ENCODE assay signal across 8 mouse cellular contexts in the genomic region with DNA sequence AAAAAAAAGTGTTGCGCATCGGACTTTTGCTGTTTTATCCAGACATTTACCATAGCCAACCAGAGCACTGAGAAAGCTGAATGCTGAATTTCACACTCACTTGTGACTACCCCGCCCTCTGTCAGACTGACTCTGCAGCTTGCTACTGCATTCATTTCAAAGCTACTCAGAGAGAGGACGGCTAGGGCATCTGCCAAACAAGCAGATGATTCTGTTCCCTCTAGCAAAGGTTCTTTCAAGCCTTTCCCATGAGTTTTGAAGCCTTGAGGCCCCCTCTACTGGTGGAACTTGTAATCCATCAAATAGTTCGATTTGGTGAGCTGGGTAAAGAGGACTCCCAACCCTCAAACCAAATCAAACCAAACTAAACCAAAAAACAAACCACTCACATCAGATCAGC. TPM values are rescaled to one million over a fixed set of nuclear protein-coding genes. Genes with fewer than 3 reads are reported as not detected.
DNase-seq lines count a peak whose midpoint lies in the region; ATAC-seq and TF ChIP-seq lines count a peak whose summit lies in the region.

No protein-coding gene starts in this region.

- H3K79me2 ChIP-seq in liver, adult 2 months (ENCODE audit: control insufficient read depth, insufficient read depth, low read length) = no peaks in the 10 kb centered on the region

- H3K36me3 ChIP-seq in embryonic facial prominence, embryonic 15.5 days = no peaks in the 10 kb centered on the region
- no peaks in the 10 kb centered on the region for H3K36me3 ChIP-seq in heart, embryonic 14.5 days (ENCODE audit: control insufficient read depth, insufficient read depth, low read length)
- no peaks in the 10 kb centered on the region for H3K36me3 ChIP-seq in kidney, postnatal 0 days (ENCODE audit: insufficient read depth, low read length)
- H3K36me3 ChIP-seq in liver, adult 2 months (ENCODE audit: control insufficient read depth, insufficient read depth, low read length) = no peaks in the 10 kb centered on the region
- H3K36me3 ChIP-seq in midbrain, postnatal 0 days (ENCODE audit: insufficient read depth, low read length) = no peaks in the 10 kb centered on the region

- peak; percentile 75 for TF ChIP-seq CTCF in kidney, postnatal 0 days (IDR thresholded peaks at IDR 0.05; ENCODE audit: low read depth)
- TF ChIP-seq CTCF in liver, adult 2 months (IDR thresholded peaks at IDR 0.05; ENCODE audit: low read depth, low read length) = 0 out of 2 replicates have a peak, but pooled peaks have one; percentile 20
- peak; percentile 77 for TF ChIP-seq CTCF in midbrain, postnatal 0 days (IDR thresholded peaks at IDR 0.05)

- no peaks in the 10 kb centered on the region for H3K9me3 ChIP-seq in embryonic facial prominence, embryonic 15.5 days (replicated peaks)
- no peaks in the 10 kb centered on the region for H3K9me3 ChIP-seq in heart, embryonic 14.5 days (ENCODE audit: control insufficient read depth, low read length)
- no peaks in the 10 kb centered on the region for H3K9me3 ChIP-seq in kidney, postnatal 0 days (replicated peaks; ENCODE audit: low read length)
- no peaks in the 10 kb centered on the region for H3K9me3 ChIP-seq in midbrain, postnatal 0 days (ENCODE audit: low read length)

- no peaks in the 10 kb centered on the region for H3K27me3 ChIP-seq in embryonic facial prominence, embryonic 15.5 days
- no peaks in the 10 kb centered on the region for H3K27me3 ChIP-seq in heart, embryonic 14.5 days (ENCODE audit: control insufficient read depth, insufficient read depth, low read length)
- no peaks in the 10 kb centered on the region for H3K27me3 ChIP-seq in kidney, postnatal 0 days (ENCODE audit: insufficient read depth, low read length)
- H3K27me3 ChIP-seq in liver, adult 2 months (ENCODE audit: control insufficient read depth, insufficient read depth, low read length) = no peaks in the 10 kb centered on the region
- H3K27me3 ChIP-seq in midbrain, postnatal 0 days (ENCODE audit: insufficient read depth, low read length) = no peaks in the 10 kb centered on the region

- H3K4me3 ChIP-seq in embryonic facial prominence, embryonic 15.5 days (replicated peaks) = peak overlapping the region; percentile 19; the same call in 1 of the 2 replicates
- H3K4me3 ChIP-seq in heart, embryonic 14.5 days (ENCODE audit: control insufficient read depth in 1 of 2, insufficient read depth in 1 of 2, low read depth in 1 of 2, low read length in 2 of 2) = peak overlapping the region; percentile 12 to 17
- peak overlapping the region; percentile 18; the same call in 1 of the 2 replicates for H3K4me3 ChIP-seq in kidney, postnatal 0 days (replicated peaks; ENCODE audit: low read depth, low read length)
- H3K4me3 ChIP-seq in liver, adult 2 months (ENCODE audit: insufficient read depth, low read depth, low read length) = no peak overlapping the region
- peak overlapping the region; percentile 16; the same call in 1 of the 2 replicates for H3K4me3 ChIP-seq in midbrain, postnatal 0 days (ENCODE audit: low read depth, low read length)

- peak; percentile 85 for DNase-seq in CD4-positive, CD25-positive, alpha-beta regulatory T cell, adult 2 months (ENCODE audit: low read depth, low spot score)
- DNase-seq in adrenal gland, postnatal 36 days = peak; percentile 64 to 75
- DNase-seq in kidney, postnatal 0 days (ENCODE audit: low spot score) = peak; percentile 89
- peak; percentile 60 for DNase-seq in liver, adult 2 months (ENCODE audit: extremely low read depth, low read depth, low spot score)
- peak; percentile 89 for DNase-seq in midbrain, postnatal 0 days (ENCODE audit: low spot score)
- peak; percentile 86 for DNase-seq in telencephalon, adult 2 months (ENCODE audit: low read depth, low spot score)

- 0 out of 2 replicates have a peak overlapping the region, but pooled peaks have one; percentile 4 for H3K9ac ChIP-seq in embryonic facial prominence, embryonic 15.5 days
- peak overlapping the region; percentile 57 for H3K9ac ChIP-seq in heart, embryonic 14.5 days (ENCODE audit: low read length)
- 0 out of 2 replicates have a peak overlapping the region, but pooled peaks have one; percentile 36 for H3K9ac ChIP-seq in kidney, postnatal 0 days (ENCODE audit: low read depth, low read length)
- H3K9ac ChIP-seq in liver, adult 2 months (ENCODE audit: low read depth, low read length) = no peak overlapping the region
- H3K9ac ChIP-seq in midbrain, postnatal 0 days (replicated peaks; ENCODE audit: low read length, poor library complexity, severe bottlenecking) = no peak overlapping the region

- peak; percentile 47; the same call in 1 of the 2 replicates for ATAC-seq in embryonic facial prominence, embryonic 15.5 days (ENCODE audit: insufficient number of reproducible peaks, low FRiP score, low TSS enrichment, low read depth)
- peak; percentile 58; the same call in 1 of the 2 replicates for ATAC-seq in heart, embryonic 14.5 days (ENCODE audit: insufficient number of reproducible peaks, insufficient read depth, low FRiP score, low read depth)
- ATAC-seq in kidney, postnatal 0 days (replicated peaks; ENCODE audit: low FRiP score, low read depth) = no peak
- ATAC-seq in midbrain, postnatal 0 days (ENCODE audit: low FRiP score) = peak; percentile 63; the same call in 1 of the 2 replicates

- 15% methylated on average over 5 of the region's 5 CpGs for WGBS in embryonic facial prominence, embryonic 15.5 days
- WGBS in heart, embryonic 14.5 days = 22% methylated on average over 5 of the region's 5 CpGs
- WGBS in kidney, postnatal 0 days = 17% methylated on average over 5 of the region's 5 CpGs
- WGBS in liver, adult 2 months = 23% methylated on average over 5 of the region's 5 CpGs
- 22% methylated on average over 5 of the region's 5 CpGs for WGBS in midbrain, postnatal 0 days

- peaks cover 28% of the 10 kb centered on the region for H3K4me1 ChIP-seq in embryonic facial prominence, embryonic 15.5 days
- H3K4me1 ChIP-seq in heart, embryonic 14.5 days (ENCODE audit: control insufficient read depth in 2 of 2, insufficient read depth in 2 of 2, low read length in 2 of 2) = peaks cover 17 to 23% of the 10 kb centered on the region in 2 experiments
- peaks cover 15% of the 10 kb centered on the region for H3K4me1 ChIP-seq in kidney, postnatal 0 days (replicated peaks; ENCODE audit: insufficient read depth, low read length)
- no peaks in the 10 kb centered on the region; the same call in 1 of the 2 replicates for H3K4me1 ChIP-seq in liver, adult 2 months (ENCODE audit: control insufficient read depth, insufficient read depth, low read length)
- H3K4me1 ChIP-seq in midbrain, postnatal 0 days (ENCODE audit: insufficient read depth, low read length) = no peaks in the 10 kb centered on the region; the same call in 1 of the 2 replicates

- H3K27ac ChIP-seq in embryonic facial prominence, embryonic 15.5 days (replicated peaks) = 0 out of 2 replicates have a peak overlapping the region, but pooled peaks have one; percentile 5
- H3K27ac ChIP-seq in heart, embryonic 14.5 days (replicated peaks in 1 of 2; ENCODE audit: control insufficient read depth in 1 of 2, insufficient read depth in 1 of 2, low read depth in 2 of 2, low read length in 2 of 2) = peak overlapping the region; percentile 36 to 52; a peak in 2 of 4 replicates
- no peak overlapping the region for H3K27ac ChIP-seq in kidney, postnatal 0 days
- no peak overlapping the region for H3K27ac ChIP-seq in liver, adult 2 months (replicated peaks; ENCODE audit: insufficient read depth, low read depth, low read length)
- H3K27ac ChIP-seq in midbrain, postnatal 0 days (ENCODE audit: low read depth, low read length) = no peak overlapping the region

- peak overlapping the region; percentile 51 for H3K4me2 ChIP-seq in embryonic facial prominence, embryonic 15.5 days (replicated peaks)
- H3K4me2 ChIP-seq in heart, embryonic 14.5 days (ENCODE audit: low read length) = peak overlapping the region; percentile 64
- H3K4me2 ChIP-seq in kidney, postnatal 0 days (ENCODE audit: low read length) = peak overlapping the region; percentile 51
- H3K4me2 ChIP-seq in midbrain, postnatal 0 days (ENCODE audit: low read depth, low read length, poor library complexity, severe bottlenecking) = peak overlapping the region; percentile 47

- no peak for TF ChIP-seq POLR2A in liver, adult 2 months (IDR thresholded peaks at IDR 0.05; ENCODE audit: extremely low read depth, insufficient read depth, low read length)

RNA-seq across cellular contexts. Expression of gene Ttc30a2, which starts 13.0 kb away (rescaled TPM):
- total RNA-seq in adrenal gland, postnatal 36 days (2021) = under 1 TPM; 0.43 to 0.49 TPM
- polyA plus RNA-seq in embryonic facial prominence, embryonic 15.5 days (2015; fragmentation: Nextera tagmentation; extraction: Ambion mirVana) = 0.35 and 0.43 TPM in 2 replicates
- polyA plus RNA-seq in heart, embryonic 14.5 days (2014; fragmentation: Nextera tagmentation; extraction: Ambion mirVana) = 1.1 and 1.9 TPM in 2 replicates
- polyA plus RNA-seq in kidney, postnatal 0 days (2015; fragmentation: Nextera tagmentation; extraction: Ambion mirVana) = 0.18 and 0.51 TPM in 2 replicates
- total RNA-seq in liver, adult 2 months (2014; rRNA removed) = 0.18 and 0.27 TPM in 2 replicates
- polyA plus RNA-seq in liver, adult 2 months (2012; rRNA removed) = 0.09 and 0.22 TPM in 2 replicates
- total RNA-seq in midbrain, postnatal 0 days (2014; rRNA removed) = 1.1 and 1.9 TPM in 2 replicates
- polyA plus RNA-seq in midbrain, postnatal 0 days (2015; fragmentation: Nextera tagmentation; extraction: Ambion mirVana) = 0.36 and 0.39 TPM in 2 replicates

RNA-seq across cellular contexts. Expression of gene Ttc30a1, which starts 16.8 kb away (rescaled TPM):
- total RNA-seq in adrenal gland, postnatal 36 days (2021) = 1 to 10 TPM; 3.0 to 3.4 TPM
- polyA plus RNA-seq in embryonic facial prominence, embryonic 15.5 days (2015; fragmentation: Nextera tagmentation; extraction: Ambion mirVana) = 6.8 and 7.5 TPM in 2 replicates
- 5.8 and 6.5 TPM in 2 replicates for polyA plus RNA-seq in heart, embryonic 14.5 days (2014; fragmentation: Nextera tagmentation; extraction: Ambion mirVana)
- 6.7 and 7.0 TPM in 2 replicates for polyA plus RNA-seq in kidney, postnatal 0 days (2015; fragmentation: Nextera tagmentation; extraction: Ambion mirVana)
- 1.3 and 1.4 TPM in 2 replicates for total RNA-seq in liver, adult 2 months (2014; rRNA removed)
- 0.92 and 0.98 TPM in 2 replicates for polyA plus RNA-seq in liver, adult 2 months (2012; rRNA removed)
- 12.3 and 12.7 TPM in 2 replicates for total RNA-seq in midbrain, postnatal 0 days (2014; rRNA removed)
- polyA plus RNA-seq in midbrain, postnatal 0 days (2015; fragmentation: Nextera tagmentation; extraction: Ambion mirVana) = 5.2 and 5.5 TPM in 2 replicates

RNA-seq across cellular contexts. Expression of gene Ttc30b, which starts 26.6 kb away (rescaled TPM):
- total RNA-seq in adrenal gland, postnatal 36 days (2021) = 10 to 100 TPM; 13.2 to 21.4 TPM
- polyA plus RNA-seq in embryonic facial prominence, embryonic 15.5 days (2015; fragmentation: Nextera tagmentation; extraction: Ambion mirVana) = 16.5 and 21.7 TPM in 2 replicates
- 11.7 and 12.8 TPM in 2 replicates for polyA plus RNA-seq in heart, embryonic 14.5 days (2014; fragmentation: Nextera tagmentation; extraction: Ambion mirVana)
- polyA plus RNA-seq in kidney, postnatal 0 days (2015; fragmentation: Nextera tagmentation; extraction: Ambion mirVana) = 14.1 and 14.5 TPM in 2 replicates
- total RNA-seq in liver, adult 2 months (2014; rRNA removed) = 5.5 and 8.7 TPM in 2 replicates
- 3.5 and 4.1 TPM in 2 replicates for polyA plus RNA-seq in liver, adult 2 months (2012; rRNA removed)
- 29.1 and 30.8 TPM in 2 replicates for total RNA-seq in midbrain, postnatal 0 days (2014; rRNA removed)
- polyA plus RNA-seq in midbrain, postnatal 0 days (2015; fragmentation: Nextera tagmentation; extraction: Ambion mirVana) = 18.7 and 19.3 TPM in 2 replicates

Comparison
In these comparisons a context has a peak if more than half of its experiments do, and no peak if none do; other contexts are left out.
1. H3K27ac ChIP-seq: peak in embryonic facial prominence, embryonic 15.5 days (single experiment) and heart, embryonic 14.5 days (2 of 2); none in kidney, postnatal 0 days (single experiment), liver, adult 2 months (single experiment) and midbrain, postnatal 0 days (single experiment).
2. H3K9ac ChIP-seq: peak in embryonic facial prominence, embryonic 15.5 days (single experiment), heart, embryonic 14.5 days (single experiment) and kidney, postnatal 0 days (single experiment); none in liver, adult 2 months (single experiment) and midbrain, postnatal 0 days (single experiment).
3. CTCF ChIP-seq: peak in every context shown above with its lines; median percentile 77 in midbrain, postnatal 0 days; 75 in kidney, postnatal 0 days; 20 in liver, adult 2 months.
4. Peak in every context shown above with its lines, with median percentiles within 50 percentile points of each other: DNase-seq and H3K4me2 ChIP-seq.